Mouse (Mus musculus) megakaryocyte, adult 5-6 weeks (primary cell): Measurements from ENCODE around the gene Med14. TPM values are rescaled to one million over a fixed set of nuclear protein-coding genes. Genes with fewer than 3 reads are reported as not detected.

ENCODE experiments used
- ATAC-seq: 2 replicates; pipeline ENCODE4 v1.8.0; 2016; ENCODE audit warnings: mild to moderate bottlenecking, inconsistent platforms; ENCODE audit not compliant: poor library complexity, severe bottlenecking
- total RNA-seq, 2 experiments: library from RNA; stranded (forward) in 1 of 2; stranded (reverse) in 1 of 2; fragments of 153-499, 151-499 nt in 1 of 2; fragments of 221-1000, 200-1000 nt in 1 of 2; gene quantifications; 2 replicates each; pipeline versions ENCODE4 v1.2.3 to v1.2.4; 2015 to 2017

The Med14 gene
- total RNA-seq, 2 experiments from 2014 or later: 23.7 to 73.8 TPM

DNA sequence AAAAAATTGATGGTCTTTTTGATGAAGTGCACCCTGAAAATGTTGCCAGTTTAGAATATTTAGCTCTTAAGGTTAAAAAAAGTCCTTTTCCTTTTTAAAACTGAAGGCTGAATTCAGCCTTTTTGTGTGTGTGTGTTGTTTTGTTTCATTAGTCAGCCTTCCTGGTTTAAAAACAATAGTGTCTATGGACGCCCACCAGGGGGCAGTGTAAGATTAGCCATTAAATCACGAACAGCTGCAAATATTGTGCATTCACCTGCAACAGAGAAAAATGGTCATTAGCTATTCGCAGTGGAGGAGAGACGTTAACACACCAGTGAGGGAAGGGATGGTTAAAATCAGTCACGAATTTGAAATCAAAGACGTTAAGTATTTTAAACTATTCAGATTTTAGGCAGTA is 84.5 kb downstream of the Med14 start:
- no peak for ATAC-seq

DNA sequence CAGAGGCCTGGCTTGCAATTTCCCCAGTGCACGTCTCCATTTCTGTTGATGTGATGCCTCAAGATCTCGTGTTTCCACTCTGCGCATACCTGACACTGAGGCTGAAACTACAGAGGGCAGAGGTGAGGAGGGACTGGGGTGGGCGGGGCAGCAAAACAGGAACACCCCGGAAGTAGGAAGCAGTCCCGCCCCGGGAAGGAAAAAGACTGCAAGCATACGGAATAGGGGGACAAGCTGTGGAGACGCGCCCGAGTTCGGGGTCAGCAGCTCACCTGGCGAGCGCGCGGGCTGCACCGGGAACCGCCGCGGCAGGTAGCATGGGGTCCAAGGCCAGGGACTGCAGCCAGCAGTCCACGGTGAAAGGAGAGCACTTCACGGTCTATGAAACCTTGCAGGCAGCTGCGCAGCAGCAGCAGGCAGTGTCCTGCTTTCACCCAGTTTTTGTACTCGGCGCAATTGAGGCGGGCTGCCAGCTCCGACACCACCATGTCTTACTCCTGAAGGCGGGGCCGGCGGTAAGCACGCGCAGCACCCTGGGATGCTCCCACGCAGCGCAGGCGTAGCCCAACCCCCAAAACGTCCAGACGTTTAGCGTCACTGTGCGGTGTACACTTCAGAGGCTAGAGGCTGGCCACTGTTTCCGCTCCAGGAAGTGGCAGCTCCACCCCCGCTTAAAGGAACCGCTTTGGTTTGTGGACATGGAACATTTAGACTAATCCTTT is 88.7 kb downstream of the Med14 start, which contains the start of gene 1810030O07Rik:
Gene 1810030O07Rik (minus strand): TSS at position 615 of the 722 bp plus-strand sequence.
- ATAC-seq: peak; percentile 100

DNA sequence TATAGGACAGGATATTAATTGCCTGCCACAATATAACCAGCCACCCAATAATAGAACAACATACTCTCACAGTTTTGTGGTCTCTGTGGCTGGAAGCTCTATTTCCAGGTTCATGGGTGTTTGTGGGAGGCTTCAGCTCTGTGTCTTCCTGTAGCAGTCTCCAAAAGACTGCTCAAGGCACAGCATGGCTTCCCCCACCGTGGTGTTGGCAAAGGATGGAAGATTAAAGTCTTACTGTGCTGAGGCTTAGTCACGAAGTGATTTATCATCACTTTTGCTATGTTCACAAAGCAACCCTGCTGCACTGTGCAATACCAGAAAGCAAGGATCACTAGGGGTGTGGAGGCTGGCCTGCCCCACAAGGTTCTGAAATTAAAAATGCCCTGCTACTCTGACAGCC is 108.0 kb downstream of the Med14 start:
- ATAC-seq: no peak

DNA sequence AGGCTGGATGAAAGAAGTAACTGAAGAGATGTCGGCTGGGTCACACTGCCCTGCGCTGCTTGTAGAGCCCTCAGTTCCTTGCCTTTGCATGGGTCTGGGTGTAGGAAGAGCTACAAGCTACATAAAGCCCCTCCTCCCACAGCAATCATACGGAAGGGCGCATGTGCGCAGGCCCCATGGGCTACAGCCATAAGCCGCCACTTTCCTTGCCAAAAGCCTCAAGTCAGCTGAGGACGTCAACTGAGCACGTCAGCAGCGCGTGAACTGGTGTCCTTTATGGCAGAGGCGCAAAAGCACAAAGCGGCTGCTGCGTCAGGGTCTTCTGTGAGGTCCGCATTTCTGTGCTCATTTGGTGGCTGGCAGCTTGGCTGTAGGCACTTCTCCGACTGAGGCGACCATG is 110.0 kb downstream of the Med14 start:
- ATAC-seq: no peak

DNA sequence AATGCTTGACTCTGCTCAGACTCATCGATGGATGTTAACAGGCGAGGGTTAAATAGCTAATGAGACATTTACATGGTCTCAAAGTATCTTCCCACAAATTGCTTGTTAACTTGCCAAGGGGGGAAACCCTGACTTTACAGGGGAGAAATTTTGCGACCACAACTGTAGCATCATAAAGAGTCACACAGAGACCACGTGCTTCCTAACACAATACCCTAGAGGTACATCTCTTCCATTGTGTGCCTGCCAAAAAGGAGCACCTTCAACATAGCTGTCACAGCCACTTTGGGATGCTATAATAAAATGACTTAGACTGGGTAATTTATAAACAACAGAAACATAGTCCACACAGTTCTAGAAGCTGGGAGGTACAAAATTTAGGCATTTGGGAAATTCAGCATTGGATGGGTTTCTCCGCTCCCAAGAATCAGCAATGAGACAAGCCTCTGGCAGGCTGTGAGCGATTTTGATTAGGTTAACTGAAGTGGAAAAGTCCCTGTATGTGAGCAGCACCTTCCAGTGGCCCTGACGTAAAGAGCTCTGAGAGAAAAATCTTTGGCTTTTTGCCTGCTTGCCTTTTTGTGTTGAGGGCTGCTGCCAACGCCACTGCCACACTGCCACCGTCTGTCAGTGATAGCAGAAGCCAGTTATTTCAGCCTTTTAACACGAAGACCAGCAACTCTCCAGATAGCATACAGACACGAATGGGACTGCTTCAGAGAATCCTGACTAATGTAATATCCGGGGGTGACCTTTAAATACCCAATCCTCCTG is 116.2 kb downstream of the Med14 start:
- ATAC-seq: no peak

DNA sequence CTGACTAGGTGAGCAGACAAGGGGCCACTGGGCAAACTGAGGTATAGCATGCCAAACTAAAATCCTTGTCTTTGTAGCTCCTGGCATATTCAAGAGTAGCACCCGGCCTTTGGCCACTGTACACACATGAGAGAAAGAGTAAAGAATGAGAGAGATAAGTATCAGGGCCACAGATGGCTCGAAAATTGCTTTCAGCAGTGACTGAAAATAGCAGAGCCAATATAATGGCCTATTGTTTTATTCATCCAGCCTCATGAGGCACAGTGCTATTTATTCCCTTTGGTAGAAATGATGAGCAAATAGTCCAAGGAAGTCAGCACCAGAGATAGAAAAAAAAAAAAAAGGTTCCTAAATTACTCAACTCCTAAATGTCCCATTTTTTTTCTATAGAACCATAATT is 116.9 kb downstream of the Med14 start:
- no peak for ATAC-seq

Other genes starting within 250 kb of the Med14 start
- gene Atp6ap2, start 174.3 kb downstream of the Med14 start, total RNA-seq (2015): 120 and 144 TPM in 2 replicates
- 87.9 and 102 TPM in 2 replicates for gene Atp6ap2, start 174.3 kb downstream of the Med14 start, total RNA-seq (2017)
- gene 1810030O07Rik, start 88.4 kb downstream of the Med14 start, total RNA-seq (2015): 50.4 and 57.7 TPM in 2 replicates
- 33.8 and 34.6 TPM in 2 replicates for gene 1810030O07Rik, start 88.4 kb downstream of the Med14 start, total RNA-seq (2017)